Comparison of ENCODE assay signal across 8 mouse cellular contexts in the genomic region with DNA sequence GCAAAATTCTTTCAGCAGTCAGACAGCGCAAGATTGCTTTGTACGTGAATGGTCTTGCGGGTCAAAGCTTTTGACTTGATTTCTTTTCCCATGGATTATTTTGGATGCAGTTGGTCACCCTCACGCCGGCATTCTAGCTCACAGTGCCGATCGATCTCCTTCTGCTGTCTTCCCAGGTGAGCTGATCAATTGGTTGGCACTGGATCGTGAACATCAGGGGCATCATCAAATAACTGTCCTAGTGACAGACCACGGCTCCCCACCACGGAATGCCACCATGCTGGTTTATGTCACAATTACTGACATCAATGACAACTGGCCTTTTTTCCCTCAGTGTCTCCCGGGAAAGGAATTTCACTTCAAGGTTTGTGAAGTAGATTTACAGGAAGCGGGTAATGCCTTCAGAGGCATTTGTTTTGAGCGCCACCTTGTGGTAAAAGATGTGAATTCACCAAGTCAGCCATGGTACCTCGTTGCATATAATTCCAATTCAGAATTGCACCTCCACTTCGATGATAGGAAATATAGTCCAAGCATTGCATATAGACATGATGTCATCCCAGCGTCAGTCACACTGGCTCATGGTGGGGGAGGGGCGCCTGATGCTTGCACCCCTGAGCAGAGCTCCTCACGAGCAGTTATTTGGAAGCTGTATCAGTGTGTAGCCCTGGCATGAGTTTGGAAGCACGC.
DNase-seq lines count a peak whose midpoint lies in the region; ATAC-seq and TF ChIP-seq lines count a peak whose summit lies in the region.

No protein-coding gene starts in this region.

- 0 out of 2 replicates have a peak overlapping the region, but pooled peaks have one; percentile 21 for H3K9ac ChIP-seq in heart, embryonic 15.5 days
- no peak overlapping the region for H3K9ac ChIP-seq in liver, adult 2 months (ENCODE audit: low read depth, low read length)
- no peak overlapping the region for H3K9ac ChIP-seq in neural tube, embryonic 12.5 days

- TF ChIP-seq POLR2A in bone marrow macrophage, adult 2 months (IDR thresholded peaks at IDR 0.05; ENCODE audit: borderline replicate concordance, low read depth, low read length) = no peak
- TF ChIP-seq POLR2A in liver, adult 2 months (IDR thresholded peaks at IDR 0.05; ENCODE audit: extremely low read depth, insufficient read depth, low read length) = no peak

- H3K4me1 ChIP-seq in bone marrow macrophage, adult 2 months (ENCODE audit: control insufficient read depth, insufficient read depth, low read length) = no peaks in the 10 kb centered on the region
- H3K4me1 ChIP-seq in forebrain, embryonic 10.5 days = 0 out of 2 replicates have a peak, but pooled peaks cover 3% of the 10 kb centered on the region
- peaks cover 10% of the 10 kb centered on the region for H3K4me1 ChIP-seq in heart, embryonic 15.5 days (replicated peaks)
- H3K4me1 ChIP-seq in liver, adult 2 months (ENCODE audit: control insufficient read depth, insufficient read depth, low read length) = no peaks in the 10 kb centered on the region
- no peaks in the 10 kb centered on the region for H3K4me1 ChIP-seq in neural tube, embryonic 12.5 days

- peak; percentile 23 for TF ChIP-seq CTCF in C2C12 (IDR thresholded peaks at IDR 0.05; ENCODE audit: control insufficient read depth, insufficient read depth, insufficient read length)
- TF ChIP-seq CTCF in bone marrow macrophage, adult 2 months (IDR thresholded peaks at IDR 0.05; ENCODE audit: low read depth, low read length) = 0 out of 2 replicates have a peak, but pooled peaks have one; percentile 5
- TF ChIP-seq CTCF in liver, adult 2 months (IDR thresholded peaks at IDR 0.05; ENCODE audit: low read depth, low read length) = peak; percentile 15; the same call in 1 of the 2 replicates

- no peak overlapping the region for H3K27ac ChIP-seq in bone marrow macrophage, adult 2 months (ENCODE audit: insufficient read depth, low read depth, low read length)
- no peak overlapping the region for H3K27ac ChIP-seq in forebrain, embryonic 10.5 days
- H3K27ac ChIP-seq in heart, embryonic 15.5 days = no peak overlapping the region
- H3K27ac ChIP-seq in liver, adult 2 months (replicated peaks; ENCODE audit: insufficient read depth, low read depth, low read length) = no peak overlapping the region
- H3K27ac ChIP-seq in neural tube, embryonic 12.5 days = no peak overlapping the region

- H3K27me3 ChIP-seq in C2C12 (ENCODE audit: control insufficient read depth, insufficient read depth, insufficient read length) = peaks cover 10% of the 10 kb centered on the region
- H3K27me3 ChIP-seq in forebrain, embryonic 10.5 days (ENCODE audit: poor library complexity, severe bottlenecking) = no peaks in the 10 kb centered on the region
- H3K27me3 ChIP-seq in heart, embryonic 15.5 days = no peaks in the 10 kb centered on the region
- H3K27me3 ChIP-seq in liver, adult 2 months (ENCODE audit: control insufficient read depth, insufficient read depth, low read length) = no peaks in the 10 kb centered on the region
- H3K27me3 ChIP-seq in neural tube, embryonic 12.5 days (replicated peaks) = no peaks in the 10 kb centered on the region; the same call in 1 of the 2 replicates

- no peaks in the 10 kb centered on the region for H3K79me2 ChIP-seq in C2C12 (ENCODE audit: control insufficient read depth, insufficient read depth)
- H3K79me2 ChIP-seq in liver, adult 2 months (ENCODE audit: control insufficient read depth, insufficient read depth, low read length) = no peaks in the 10 kb centered on the region

- peak overlapping the region; percentile 65 for H3K4me2 ChIP-seq in heart, embryonic 15.5 days
- peak overlapping the region; percentile 42 for H3K4me2 ChIP-seq in neural tube, embryonic 12.5 days (replicated peaks)

- DNase-seq in forebrain, embryonic 10.5 days (ENCODE audit: extremely low spot score, low spot score) = peak; percentile 52
- DNase-seq in kidney, postnatal 10 days = peak; percentile 79
- peak; percentile 43 for DNase-seq in liver, adult 2 months (ENCODE audit: extremely low read depth, low read depth, low spot score)
- DNase-seq in thymus, postnatal 25 days = peak; percentile 5

- H3K36me3 ChIP-seq in C2C12 (ENCODE audit: control insufficient read depth, insufficient read depth) = no peaks in the 10 kb centered on the region
- H3K36me3 ChIP-seq in forebrain, embryonic 10.5 days (replicated peaks) = no peaks in the 10 kb centered on the region
- H3K36me3 ChIP-seq in heart, embryonic 15.5 days = no peaks in the 10 kb centered on the region
- no peaks in the 10 kb centered on the region for H3K36me3 ChIP-seq in liver, adult 2 months (ENCODE audit: control insufficient read depth, insufficient read depth, low read length)
- H3K36me3 ChIP-seq in neural tube, embryonic 12.5 days = no peaks in the 10 kb centered on the region

- H3K79me3 ChIP-seq in C2C12 (ENCODE audit: low read depth) = no peaks in the 10 kb centered on the region

- no peak overlapping the region for H3ac ChIP-seq in C2C12 (ENCODE audit: control insufficient read depth, insufficient read length, low read depth)

- no peak for ATAC-seq in heart, embryonic 15.5 days (replicated peaks; ENCODE audit: insufficient number of reproducible peaks, insufficient read depth, low FRiP score, low read depth)
- ATAC-seq in neural tube, embryonic 12.5 days (ENCODE audit: low FRiP score, low read depth) = peak; percentile 61

- 45% methylated on average over 19 of the region's 19 CpGs for WGBS in forebrain, embryonic 10.5 days
- 28% methylated on average over 19 of the region's 19 CpGs for WGBS in heart, embryonic 15.5 days
- 35% methylated on average over 19 of the region's 19 CpGs for WGBS in liver, adult 2 months
- WGBS in neural tube, embryonic 12.5 days = 38% methylated on average over 19 of the region's 19 CpGs

- no peaks in the 10 kb centered on the region for H3K9me3 ChIP-seq in forebrain, embryonic 10.5 days
- H3K9me3 ChIP-seq in heart, embryonic 15.5 days (replicated peaks) = no peaks in the 10 kb centered on the region
- no peaks in the 10 kb centered on the region for H3K9me3 ChIP-seq in neural tube, embryonic 12.5 days

- no peak overlapping the region for H3K4me3 ChIP-seq in C2C12 (ENCODE audit: insufficient read depth, poor library complexity, severe bottlenecking)
- H3K4me3 ChIP-seq in bone marrow macrophage, adult 2 months (ENCODE audit: insufficient read depth, low read length) = no peak overlapping the region
- H3K4me3 ChIP-seq in forebrain, embryonic 10.5 days = no peak overlapping the region
- peak overlapping the region; percentile 40 for H3K4me3 ChIP-seq in heart, embryonic 15.5 days
- no peak overlapping the region for H3K4me3 ChIP-seq in liver, adult 2 months (ENCODE audit: insufficient read depth, low read depth, low read length)
- no peak overlapping the region for H3K4me3 ChIP-seq in neural tube, embryonic 12.5 days

TF ChIP-seq in C2C12, 6 proteins besides CTCF, POLR2A, EP300 and RAD21:
- no peak for TF ChIP-seq CEBPB (IDR thresholded peaks at IDR 0.05; ENCODE audit: low read depth)
- no peak for TF ChIP-seq MAX (IDR thresholded peaks at IDR 0.05)
- no peak for TF ChIP-seq MYOD1 (IDR thresholded peaks at IDR 0.05; ENCODE audit: control insufficient read depth, insufficient read length, low read depth)
- no peak for TF ChIP-seq USF1 (IDR thresholded peaks at IDR 0.05; ENCODE audit: low read depth)
- TF ChIP-seq MYOG (IDR thresholded peaks at IDR 0.05; ENCODE audit: control insufficient read depth, extremely low read depth, insufficient read length) = no peak
- no peak for TF ChIP-seq FOSL1 (IDR thresholded peaks at IDR 0.05; ENCODE audit: insufficient read depth, low read length, poor library complexity, severe bottlenecking)

Comparison
In these comparisons a context has a peak if more than half of its experiments do, and no peak if none do; other contexts are left out.
1. DNase-seq: peak in every context shown above with its lines; median percentile 79 in kidney, postnatal 10 days; 52 in forebrain, embryonic 10.5 days; 43 in liver, adult 2 months; 5 in thymus, postnatal 25 days.